Mouse (Mus musculus): ENCODE measurements around the gene Mcur1. TPM values are rescaled to one million over a fixed set of nuclear protein-coding genes. Genes with fewer than 3 reads are reported as not detected.

Gene Mcur1
- total RNA-seq (2021) = 10 to 100 TPM; 30.3 to 31.7 TPM
- long read RNA-seq, experiment 1, full-length matches to known transcripts = 92 of 106 reads
- long read RNA-seq, experiment 1, partial matches to known transcripts = 0 of 106 reads
- long read RNA-seq, experiment 1, other reads (novel, unspliced or antisense) = 14 of 106 reads
- long read RNA-seq, experiment 2, full-length matches to known transcripts = 50 of 58 reads
- long read RNA-seq, experiment 2, partial matches to known transcripts = 0 of 58 reads
- long read RNA-seq, experiment 2, other reads (novel, unspliced or antisense) = 8 of 58 reads

DNA sequence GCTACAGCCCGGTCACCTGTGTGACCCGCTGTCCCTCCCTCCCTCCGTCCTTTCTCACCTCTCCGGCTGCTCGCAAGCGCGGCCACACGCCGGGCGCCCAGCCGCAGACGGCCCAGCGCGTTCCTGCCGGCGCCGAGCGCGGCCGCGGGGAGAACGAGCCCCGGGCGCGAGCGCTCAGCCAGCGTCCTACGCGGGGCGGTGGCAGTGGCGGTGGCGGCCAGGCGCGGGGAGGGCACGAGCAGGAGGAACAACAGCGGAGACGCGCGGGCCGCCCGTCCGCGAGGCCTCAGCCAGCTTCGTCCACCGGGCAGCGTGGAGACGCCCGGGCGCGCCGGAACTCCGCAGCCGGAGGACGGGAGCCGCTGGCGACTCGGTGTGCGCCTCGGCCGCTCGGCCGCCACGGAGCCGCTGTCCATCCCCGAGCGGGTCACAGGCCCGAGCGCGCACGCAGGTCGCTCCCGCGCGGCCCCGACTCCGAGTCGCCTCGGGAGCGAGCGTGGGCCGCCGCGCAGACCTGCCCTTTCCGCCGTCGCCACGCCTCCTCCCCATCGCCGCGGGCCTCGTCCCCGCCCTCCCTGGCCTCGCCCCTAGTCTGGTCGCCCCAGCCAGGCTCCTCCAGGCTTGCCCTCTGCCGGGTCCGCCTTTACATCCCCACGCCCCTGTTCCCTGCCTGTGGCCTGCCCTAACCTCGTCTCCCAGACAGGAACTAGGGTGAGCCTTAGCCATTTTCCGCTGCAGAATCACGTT lies at the start of gene Mcur1:
Mcur1 (minus strand) TSS at position 481 of the 747 bp plus-strand sequence.
- DNase-seq (ENCODE audit: low spot score) = peak; percentile 95

- no peak for DNase-seq (ENCODE audit: low spot score)
Observed at GRCm38 (mm10) chr13:43608854-43609253, 48.9 kb upstream of the Mcur1 start.

DNA sequence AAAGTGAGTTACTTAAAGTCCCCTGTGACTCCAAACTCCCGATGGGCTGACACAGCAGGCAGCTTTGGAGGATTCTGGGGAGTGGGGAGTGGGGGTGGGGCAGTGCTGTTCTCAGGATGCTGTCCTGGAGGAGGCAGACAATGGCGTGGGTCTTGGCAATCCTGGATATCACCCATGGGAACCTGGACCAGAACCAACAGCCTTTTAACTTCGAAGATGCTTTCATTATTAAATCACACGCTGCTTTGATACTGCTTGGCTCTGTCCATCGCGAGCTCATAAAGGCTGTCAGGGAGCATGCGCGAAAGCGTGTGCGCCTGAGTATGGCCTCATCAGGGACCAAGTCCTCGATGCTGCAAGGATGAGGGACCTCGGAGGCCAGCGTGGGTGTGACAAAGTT lies 43.1 kb upstream of the Mcur1 start:
- no peak for DNase-seq (ENCODE audit: low spot score)

GRCm38 (mm10) chr13:43602440-43602839 lies 42.4 kb upstream of the Mcur1 start:
- DNase-seq (ENCODE audit: low spot score) = no peak

DNA sequence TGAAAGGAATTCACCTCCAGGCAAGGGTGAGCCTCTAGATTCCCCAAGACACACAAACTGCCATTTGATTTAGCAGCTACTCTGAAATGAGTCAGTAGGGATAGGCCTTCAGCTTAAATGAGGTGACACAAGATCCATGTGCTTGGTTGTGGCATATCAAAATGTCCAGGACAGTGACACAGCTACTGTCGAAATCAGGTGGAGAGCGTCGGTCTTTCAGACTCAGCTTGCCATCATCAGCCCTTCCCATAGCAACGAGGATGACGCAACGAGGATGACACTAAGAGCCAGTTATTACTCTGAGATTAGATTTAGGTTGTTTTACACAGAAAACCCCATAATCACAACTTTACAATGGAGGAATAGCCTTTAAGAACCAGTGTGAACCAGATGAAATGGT lies 41.0 kb upstream of the Mcur1 start:
- DNase-seq (ENCODE audit: low spot score) = no peak

- peak; percentile 65 for DNase-seq (ENCODE audit: low spot score)
Observed at GRCm38 (mm10) chr13:43595896-43596295, 35.9 kb upstream of the Mcur1 start.

DNA sequence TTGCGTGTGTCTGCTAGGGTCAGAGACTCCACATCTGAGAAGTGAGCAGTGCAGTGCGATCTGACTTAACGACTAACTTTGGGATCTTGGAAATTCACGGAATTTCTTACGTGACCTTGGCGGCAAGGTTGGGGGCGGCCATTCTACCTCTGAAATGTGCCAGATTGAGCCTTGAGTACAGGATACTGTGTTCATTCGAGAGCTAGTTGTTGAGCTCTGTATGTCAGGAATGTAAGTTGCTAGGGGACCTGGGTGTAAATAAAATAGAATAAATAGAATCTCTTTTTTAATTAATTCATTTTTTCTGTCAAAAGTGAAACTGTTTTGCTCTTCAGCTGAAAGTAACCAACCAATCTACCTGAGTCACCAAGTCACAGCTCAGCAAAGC lies 32.7 kb upstream of the Mcur1 start:
- DNase-seq (ENCODE audit: low spot score) = no peak

DNA sequence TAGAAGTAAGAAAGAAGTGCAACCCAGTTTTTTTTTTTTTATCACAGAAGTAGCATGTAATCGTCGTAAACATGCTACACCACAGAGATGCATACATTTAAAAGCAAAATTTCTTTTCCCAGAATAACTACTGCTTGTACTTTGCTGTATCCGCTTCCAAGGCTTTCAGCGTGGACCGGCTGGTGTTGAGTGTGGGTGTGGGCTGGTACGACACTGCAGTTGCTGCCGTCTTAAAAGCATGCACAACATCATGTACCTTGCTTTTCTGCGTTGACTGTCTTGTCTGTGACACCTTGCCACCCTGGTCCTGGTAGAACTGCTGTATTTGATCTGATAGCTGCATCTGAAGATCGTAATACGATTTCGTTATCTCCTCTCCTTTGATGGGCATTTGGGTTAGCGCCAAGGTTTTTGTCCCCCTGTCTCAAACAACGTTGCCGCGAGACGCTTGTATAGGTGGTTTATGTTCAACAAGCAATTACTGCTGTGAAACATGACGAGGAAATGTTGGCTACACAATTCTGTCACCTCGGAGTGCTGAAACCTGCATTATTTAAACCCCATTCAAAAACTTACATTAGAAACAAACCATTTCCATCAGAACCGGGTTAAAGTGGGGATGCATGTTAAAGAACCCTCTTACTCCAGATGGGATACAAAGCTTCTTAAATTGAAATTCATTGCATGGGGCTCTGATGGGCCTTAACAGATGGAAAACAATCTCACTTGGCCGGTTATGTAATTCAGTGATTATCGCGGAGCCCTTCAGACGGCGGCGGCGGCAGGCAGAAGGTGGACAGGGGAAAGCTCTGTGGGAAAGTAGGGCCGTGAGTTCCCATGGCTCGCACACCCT lies 32.1 kb upstream of the Mcur1 start:
- no peak for DNase-seq (ENCODE audit: low spot score)

DNA sequence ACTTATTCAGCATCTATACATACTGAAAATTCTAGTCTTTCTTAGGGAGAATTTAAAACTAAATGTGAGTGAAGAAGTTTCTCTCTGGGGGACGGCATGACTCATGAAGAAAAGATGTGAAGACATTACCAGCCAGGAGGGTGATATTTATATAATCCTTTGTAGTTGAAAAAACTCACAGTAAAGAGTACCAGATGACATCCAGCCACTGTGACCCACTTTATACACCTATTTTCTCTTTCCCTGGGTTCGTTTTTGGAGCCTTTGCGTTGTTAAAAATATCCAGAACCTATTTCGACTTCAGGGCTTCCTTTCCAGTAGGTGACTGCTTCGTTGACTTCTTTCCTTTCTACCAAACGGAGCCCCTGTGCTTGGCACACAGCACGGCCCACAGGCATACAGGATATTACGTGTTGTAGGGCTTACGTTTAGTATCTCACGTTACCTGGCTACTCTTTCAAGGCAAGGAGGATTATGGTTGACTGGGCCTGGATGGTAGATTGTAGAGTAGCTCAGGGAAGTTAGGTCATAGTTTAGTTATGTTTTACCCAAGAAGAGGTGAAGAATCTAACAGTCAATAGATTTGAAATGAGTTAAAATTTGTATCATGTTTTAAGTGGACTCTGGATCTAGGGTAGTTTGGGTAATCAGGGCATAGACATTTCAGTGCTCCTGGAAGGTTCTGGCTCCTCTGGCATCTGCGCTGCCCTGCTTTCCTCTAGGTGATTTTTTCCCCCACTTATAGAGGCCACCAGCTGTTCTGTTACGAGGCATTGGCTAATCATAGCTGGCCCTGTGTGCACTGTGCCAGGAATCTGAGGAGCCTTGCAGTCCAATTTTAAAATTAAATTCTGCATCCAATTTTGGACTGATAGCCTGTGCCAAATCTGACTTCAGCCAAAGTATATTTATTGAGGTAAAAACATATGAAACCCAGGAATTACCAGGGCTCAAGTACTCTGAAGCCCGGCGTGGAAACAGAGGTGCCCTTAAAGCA lies 28.2 kb upstream of the Mcur1 start:
- DNase-seq (ENCODE audit: low spot score) = peak; percentile 50

DNA sequence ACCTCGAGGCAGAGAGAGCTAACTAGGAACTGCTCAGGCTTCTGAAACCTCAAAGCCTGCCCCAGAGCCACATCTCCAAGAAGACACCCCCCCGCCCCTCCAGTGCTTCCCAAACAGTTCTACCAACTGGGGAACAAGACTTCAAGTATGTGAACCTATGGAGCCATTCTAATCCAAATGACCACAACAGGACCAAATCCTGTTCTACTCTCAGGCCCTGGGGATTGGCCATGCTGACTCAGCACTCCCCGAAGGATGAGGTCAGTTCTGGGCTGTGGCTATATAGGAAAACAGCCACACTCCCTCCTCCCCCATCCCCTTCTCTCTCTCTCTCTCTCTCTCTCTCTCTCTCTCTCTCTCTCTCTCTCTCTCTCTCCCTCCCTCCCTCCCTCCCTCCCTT lies 27.0 kb upstream of the Mcur1 start:
- DNase-seq (ENCODE audit: low spot score) = no peak

- DNase-seq (ENCODE audit: low spot score) = no peak
Observed at GRCm38 (mm10) chr13:43585335-43585734, 25.3 kb upstream of the Mcur1 start.

DNA sequence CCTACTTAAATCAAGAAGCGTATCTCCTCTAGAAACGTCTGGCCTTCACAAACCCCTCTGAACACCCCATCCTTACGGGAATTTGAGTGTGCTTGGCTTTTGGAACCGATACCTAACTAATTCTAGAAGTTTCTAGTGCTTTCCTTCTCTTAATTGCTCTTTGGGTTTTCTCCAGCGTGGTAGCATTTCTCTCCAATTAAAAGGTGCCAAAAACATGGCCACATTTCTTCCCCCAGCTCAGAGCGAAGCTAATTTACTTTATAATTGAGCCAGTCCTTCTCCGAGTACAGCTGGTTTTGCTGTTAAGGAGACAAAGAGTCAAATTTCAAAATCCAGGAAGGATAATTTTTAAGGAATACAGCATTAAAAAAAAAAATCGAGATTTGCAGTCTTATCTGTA lies 23.5 kb upstream of the Mcur1 start:
- DNase-seq (ENCODE audit: low spot score) = no peak

DNA sequence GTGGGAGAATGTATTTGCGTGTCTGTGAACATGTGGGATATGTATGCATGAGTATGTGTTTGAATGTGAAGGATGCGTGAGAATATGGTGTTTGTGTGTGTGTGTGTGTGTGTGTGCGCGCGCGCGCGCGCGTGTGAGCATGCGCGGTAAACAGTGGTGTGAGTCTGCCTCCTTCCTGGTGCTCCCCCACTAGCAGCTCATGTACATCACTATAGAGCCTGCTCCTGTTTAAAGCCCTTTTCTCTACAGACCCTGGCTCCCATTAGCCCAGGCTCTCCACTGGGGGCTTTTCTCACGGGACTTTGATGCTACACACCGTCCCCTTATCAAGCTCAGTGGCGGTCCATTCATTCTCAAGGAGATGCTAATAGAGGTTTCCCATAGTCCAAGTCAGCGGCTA lies 23.0 kb upstream of the Mcur1 start:
- no peak for DNase-seq (ENCODE audit: low spot score)

GRCm38 (mm10) chr13:43580661-43581060 lies 20.7 kb upstream of the Mcur1 start:
- DNase-seq (ENCODE audit: low spot score) = no peak

DNA sequence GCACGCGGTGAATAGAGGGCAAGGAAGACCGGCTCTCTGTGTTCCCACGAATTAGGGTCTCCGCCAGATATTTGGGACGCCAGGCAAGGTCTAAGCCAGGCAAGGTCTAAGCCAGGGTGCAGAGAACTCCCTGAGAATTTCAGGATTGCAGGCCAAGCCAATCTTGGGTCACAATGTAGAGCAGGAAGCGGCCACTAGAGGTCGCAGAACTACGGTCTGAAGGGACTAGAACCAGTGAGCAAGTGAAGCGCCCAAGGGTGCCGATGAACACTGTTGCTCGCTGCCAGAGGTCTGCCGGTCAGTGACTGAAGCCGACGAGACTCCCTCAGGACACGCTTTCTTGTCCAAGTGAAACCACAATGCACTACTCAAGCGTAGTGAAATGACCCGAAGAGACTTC lies 19.7 kb upstream of the Mcur1 start:
- peak; percentile 59 for DNase-seq (ENCODE audit: low spot score)

DNA sequence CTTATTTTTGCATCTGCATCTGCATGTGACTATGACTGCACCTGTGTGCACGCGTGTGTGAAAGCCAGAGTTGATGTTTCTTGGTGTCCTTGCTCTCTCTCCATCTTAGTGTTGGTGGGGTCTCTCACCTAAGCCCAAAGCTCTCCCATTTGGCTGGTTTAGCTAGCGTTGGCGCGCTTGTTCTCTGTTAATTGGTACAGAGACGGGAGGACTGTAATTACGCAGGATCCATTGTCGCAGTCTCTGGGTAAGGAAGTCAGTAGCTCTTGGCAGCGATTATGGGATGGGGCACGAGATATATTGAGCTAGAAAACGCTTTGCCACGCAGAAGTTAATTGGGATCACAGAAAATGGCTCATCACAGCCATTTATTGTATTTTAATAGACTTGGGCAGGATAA lies 17.8 kb upstream of the Mcur1 start:
- DNase-seq (ENCODE audit: low spot score) = no peak

DNA sequence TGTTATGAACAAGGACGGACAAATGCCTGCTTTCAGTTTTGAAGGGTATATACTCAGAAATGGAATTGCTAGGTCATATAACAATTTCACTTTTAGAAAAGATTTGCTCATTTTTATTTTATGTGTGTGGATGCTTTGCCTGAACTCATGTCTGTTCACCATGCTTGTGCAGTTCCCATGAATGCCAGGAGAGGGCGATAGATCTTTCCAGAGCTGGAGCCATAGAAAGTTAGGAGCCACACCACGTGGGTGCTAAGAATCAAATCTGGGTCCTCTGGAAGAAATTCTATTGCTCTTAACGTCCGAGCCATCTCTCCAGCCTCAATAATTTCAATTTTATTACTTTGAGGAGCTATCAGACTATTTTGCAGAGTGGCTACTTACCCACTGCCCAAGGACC lies 17.3 kb upstream of the Mcur1 start:
- no peak for DNase-seq (ENCODE audit: low spot score)

DNA sequence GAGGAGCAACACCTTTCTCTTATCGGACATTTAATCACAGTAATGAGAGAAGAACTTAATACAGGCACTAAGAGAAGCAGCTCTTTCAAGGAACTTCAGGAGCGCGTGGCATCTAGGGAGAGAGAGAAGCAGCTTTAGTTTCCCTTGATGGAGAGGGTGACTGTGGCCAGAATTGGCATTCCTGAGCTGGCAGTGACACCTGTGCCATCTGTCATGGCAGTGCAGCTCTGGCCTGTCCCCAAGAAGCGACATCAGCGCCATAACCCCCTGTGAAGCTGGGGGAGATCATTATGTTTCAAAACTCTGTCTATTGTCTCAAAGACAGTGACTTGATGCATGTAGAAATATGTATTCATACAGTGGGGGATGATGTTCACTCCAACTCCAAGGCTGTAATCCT lies 15.4 kb upstream of the Mcur1 start:
- DNase-seq (ENCODE audit: low spot score) = no peak

DNA sequence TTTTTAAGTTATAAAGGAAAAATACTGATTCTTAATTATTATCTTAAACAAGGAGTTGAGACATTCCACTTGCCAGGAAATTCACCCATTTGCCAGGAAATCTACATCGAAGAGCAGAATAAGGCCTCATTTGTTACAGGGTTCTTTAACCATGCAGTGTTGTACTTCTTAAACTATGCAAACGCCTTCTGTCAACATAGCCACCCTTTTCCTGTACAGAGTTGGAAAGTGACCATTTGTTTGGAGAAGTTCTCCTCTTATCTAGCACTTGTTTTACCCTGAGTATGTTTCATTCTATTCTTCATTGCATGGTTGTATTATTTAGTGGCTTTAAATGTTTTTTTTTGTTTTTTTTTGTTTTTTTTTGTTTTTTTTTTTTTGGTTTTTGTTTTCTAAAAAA lies 14.0 kb upstream of the Mcur1 start:
- no peak for DNase-seq (ENCODE audit: low spot score)

DNA sequence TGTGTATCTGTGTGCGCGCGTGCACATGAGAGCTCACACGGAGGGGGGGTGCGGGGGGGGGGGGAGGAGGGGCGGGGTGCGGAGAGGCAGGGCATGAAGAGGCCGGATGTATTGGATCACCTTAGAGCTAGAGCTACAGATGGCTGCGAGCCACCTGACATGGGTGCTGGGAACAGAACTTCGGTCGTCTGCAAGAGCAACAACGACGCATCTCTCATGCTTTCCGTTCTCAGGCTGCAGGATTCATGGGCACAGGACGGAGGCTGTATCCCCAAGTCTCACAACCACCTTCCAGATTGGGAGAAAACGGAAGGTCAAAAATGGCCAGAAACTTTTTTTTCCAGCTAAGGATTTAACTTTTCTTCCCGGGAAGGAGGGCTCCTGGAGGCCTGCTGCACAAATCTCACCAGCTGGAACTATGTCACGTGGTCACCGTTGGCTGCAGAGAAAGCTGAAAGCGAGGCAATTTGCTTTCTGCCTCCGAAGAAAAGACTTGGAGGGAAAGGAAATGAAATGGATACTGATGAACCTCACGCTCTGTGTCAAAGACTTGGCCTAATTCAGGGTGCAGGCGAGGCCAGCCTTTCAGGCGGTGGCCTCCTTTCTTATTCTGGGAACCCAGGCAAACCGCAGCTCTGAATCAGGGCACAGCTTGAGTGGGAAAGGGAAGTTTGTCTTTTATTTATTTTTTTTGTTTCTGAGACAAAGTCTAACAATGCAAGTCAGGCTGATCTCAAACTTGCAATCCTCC lies 7.3 kb upstream of the Mcur1 start:
- peak; percentile 24 for DNase-seq (ENCODE audit: low spot score)

Data from gastrocnemius, adult 18-20 months (tissue).